Mouse (Mus musculus): Measurements from ENCODE around the gene Bhlhe40.

- TF ChIP-seq CTCF (IDR thresholded peaks at IDR 0.05) (no peak), EP300 (IDR thresholded peaks at IDR 0.05) (no peak)
Observed at GRCm38 (mm10) chr6:108670276-108670675, 9.8 kb downstream of the Bhlhe40 start.

Measured in lung, postnatal 0 days (tissue).